Mouse (Mus musculus) cerebellum, adult 9-11 months (tissue): ENCODE results near the gene Pnpo.

Experiments
- DNase-seq: peaks from one replicate; pipeline ENCODE4 v3.0.0; 2022

Pnpo gene

GRCm38 (mm10) chr11:96935872-96936650 lies 7.7 kb downstream of the Pnpo start:
- no peak for DNase-seq

GRCm38 (mm10) chr11:96934921-96935356 lies 8.8 kb downstream of the Pnpo start:
- DNase-seq, result peak; percentile 9

DNA sequence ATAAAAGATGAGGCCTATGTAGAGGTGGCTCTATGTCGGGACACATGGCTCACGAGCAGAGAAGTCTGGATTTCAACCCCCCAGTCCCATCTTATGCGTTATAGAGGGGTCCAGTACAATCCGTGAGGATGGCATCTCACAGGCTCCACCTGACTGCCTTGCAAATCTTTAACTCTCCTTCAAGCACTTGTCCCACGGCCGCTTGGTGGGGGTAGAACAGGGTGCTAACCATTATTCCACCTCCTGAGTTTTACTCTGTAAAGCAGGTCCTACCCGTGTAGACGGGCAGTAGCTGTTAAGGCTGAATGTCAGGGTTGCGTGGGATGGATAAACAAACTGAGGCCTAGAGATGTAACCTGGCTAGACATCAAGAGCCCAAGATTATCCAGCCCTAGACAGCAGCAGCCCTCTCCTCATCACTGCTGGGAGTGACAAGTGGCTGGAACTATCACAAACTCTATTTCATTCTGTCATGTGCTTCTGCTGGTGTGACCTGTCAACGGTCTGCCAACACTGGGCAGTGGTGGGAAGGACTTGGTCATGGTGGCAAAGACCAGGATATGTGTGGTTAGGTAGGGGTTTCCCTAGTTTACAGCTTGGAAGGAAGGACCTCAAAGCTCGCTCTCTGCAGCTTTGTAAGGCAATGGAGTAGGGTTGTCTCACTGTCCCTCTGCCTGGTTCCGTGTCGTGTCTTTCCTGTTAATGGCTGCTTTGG lies 10.1 kb downstream of the Pnpo start:
- no peak for DNase-seq

- peak; percentile 3 for DNase-seq
Observed at GRCm38 (mm10) chr11:96931327-96932062, 12.3 kb downstream of the Pnpo start.

DNA sequence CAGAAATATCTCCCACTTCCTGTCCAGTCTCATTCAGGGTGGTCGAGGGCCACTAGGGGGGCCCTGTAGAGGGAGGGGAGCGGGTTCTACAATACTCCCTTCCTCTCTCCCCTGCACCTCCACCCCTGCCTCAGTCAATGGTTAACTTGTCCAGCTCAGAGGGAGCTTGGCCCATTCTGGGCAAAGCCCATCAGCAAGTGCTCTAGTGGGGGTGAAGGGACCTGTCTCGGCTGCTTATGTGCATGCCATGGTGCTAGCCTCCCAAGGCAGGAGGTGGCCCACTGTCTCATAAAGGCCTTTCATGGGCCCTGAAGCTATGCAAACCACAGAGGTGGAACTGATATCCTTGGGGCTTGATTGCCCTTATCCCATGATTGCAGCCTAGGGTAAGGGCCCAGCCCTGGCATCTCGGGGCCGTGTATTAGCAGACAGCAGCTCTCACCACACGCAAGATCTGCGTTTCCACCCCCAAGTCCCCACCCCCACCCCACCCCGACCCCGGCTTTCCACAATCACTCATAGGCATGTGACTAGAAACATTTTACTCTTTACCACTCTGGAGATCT lies 13.9 kb downstream of the Pnpo start:
- DNase-seq, result no peak

- peak; percentile 5 for DNase-seq
Observed at GRCm38 (mm10) chr11:96929096-96929765, 14.6 kb downstream of the Pnpo start.

DNA sequence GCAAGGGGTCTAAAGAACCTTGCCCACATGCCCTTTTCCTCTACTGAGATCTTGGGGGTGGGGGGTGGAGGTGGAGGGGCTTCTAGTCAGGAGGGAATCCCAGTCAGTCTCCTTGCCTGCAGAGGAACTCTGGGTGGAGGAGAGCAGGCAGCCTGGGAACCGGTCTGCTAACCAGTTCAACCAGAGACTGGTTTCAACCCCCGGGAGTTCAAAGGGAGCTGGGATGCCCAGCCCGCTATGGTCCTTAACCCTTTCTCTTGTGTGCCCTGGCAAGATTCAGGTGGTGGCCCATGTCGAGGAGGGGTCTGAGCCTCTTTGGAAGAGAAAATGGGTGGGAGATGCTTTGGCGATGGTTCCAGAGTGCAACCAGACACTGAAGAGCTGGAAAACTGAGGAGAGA lies 15.1 kb downstream of the Pnpo start:
- no peak for DNase-seq

GRCm38 (mm10) chr11:96928088-96928487 lies 15.7 kb downstream of the Pnpo start, which contains the start of gene Prr15l:
Gene Prr15l (plus strand): TSS chr11:96928104.
- no peak for DNase-seq

DNA sequence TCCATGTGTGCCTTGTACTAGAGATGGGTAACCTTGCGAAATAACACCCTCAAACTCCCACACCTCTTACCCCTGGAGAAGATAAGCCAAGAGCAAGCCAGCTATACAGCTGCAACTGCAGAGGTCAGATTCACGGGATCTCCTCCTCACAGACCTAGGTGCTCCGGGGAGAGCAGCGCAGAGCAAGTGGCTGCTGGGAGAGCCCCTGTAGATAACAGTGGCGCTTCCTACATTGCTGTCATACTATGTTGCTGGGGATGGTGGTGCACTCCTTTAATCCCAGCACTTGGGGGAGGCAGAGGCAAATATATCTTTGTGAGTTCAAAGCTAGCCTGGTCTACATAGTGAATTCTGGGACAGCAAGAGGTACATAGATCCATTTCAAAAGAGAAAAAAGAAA lies 17.2 kb downstream of the Pnpo start:
- no peak for DNase-seq

- DNase-seq, result no peak
Observed at GRCm38 (mm10) chr11:96925469-96926148, 18.2 kb downstream of the Pnpo start.

GRCm38 (mm10) chr11:96924861-96925260 lies 18.9 kb downstream of the Pnpo start:
- no peak for DNase-seq

DNA sequence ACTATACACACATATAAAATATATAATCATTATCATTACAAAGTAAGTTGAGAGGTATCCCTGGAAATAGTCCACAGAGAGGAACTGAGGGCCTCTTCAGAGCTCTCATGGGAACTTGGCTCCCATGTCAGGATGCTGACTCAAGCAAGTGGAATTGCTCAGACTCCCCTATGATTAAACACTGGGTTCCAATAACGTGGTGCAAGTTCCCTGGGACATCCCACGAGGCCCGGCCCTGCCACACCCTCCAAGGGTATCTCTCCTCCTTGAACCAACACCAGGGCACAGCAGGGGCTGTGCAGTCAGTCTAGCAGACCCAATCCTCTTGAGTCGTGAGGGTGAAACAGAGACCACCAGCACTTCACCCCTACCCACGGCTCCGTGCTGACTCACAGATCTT lies 24.8 kb downstream of the Pnpo start:
- no peak for DNase-seq

GRCm38 (mm10) chr11:96917415-96917814 lies 26.4 kb downstream of the Pnpo start:
- no peak for DNase-seq

DNA sequence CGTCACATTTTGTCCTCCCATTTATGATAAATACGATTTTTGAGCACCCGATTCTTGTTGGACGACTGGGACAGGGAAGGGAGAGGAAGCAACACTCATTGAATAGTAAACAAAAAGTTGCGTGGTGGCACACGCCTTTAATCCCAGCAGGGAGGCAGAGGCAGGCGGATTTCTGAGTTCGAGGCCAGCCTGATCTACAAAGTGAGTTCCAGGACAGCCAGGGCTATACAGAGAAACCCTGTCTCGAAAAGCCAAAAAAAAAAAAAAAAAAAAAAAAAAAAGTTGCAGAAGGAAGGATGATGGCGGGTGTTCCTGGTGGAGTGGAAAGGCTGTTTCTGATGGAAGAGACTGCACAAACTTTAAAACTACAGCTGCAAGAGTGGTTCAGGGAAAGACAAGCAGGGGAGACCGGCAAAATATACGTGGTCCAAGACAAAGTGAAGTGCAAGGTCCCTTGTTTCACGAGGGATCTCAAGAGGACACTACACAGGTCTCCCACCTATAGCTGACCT lies 26.8 kb downstream of the Pnpo start:
- DNase-seq, result no peak

DNA sequence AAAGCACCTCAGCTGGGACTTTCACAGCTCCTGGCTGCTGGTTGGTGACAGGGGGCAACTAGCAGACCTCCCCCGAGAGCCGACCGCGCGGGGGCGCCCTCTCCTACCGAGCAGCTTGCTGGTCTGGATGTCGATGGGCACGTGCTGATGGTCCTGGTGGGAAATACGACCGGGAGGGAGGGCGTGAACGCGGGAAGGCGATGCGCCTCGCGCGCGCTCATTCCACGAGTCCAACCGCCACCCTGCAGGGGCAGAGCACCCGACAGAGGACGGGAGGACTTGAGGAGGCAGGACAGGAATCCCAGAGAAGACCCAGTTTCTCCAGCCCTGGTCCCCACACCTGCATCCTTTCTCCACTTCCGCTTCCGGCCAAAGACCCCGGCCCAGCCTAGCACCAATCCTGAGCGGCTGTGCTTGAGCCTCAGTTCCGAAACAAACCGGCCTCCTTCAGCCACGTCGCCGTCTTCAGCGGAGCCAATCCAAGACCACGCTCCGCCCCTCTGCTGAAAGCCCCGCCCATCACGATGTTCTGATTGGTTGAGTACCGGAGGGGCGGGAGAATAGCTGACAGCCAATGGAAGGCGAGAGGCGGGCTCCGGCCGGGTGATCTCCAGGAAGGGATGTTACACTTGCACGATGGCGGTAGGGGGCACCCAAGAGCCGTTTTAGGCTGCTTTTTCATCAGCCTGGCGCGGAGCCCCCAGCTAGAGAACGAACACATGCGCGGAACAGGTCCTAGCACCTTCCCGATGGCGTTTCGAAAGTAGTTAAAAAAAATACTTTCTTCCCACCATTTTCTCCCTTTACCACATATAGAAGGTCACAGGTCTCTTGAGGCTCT lies 27.5 kb downstream of the Pnpo start, which contains the start of gene Cdk5rap3:
Cdk5rap3 (minus strand) TSS at position 453 of the 841 bp plus-strand sequence.
- peak; percentile 99 for DNase-seq

- DNase-seq, result no peak
Observed at GRCm38 (mm10) chr11:96912682-96913081, 31.1 kb downstream of the Pnpo start.

GRCm38 (mm10) chr11:96910003-96910402 lies 33.8 kb downstream of the Pnpo start:
- DNase-seq, result peak; percentile 81

DNA sequence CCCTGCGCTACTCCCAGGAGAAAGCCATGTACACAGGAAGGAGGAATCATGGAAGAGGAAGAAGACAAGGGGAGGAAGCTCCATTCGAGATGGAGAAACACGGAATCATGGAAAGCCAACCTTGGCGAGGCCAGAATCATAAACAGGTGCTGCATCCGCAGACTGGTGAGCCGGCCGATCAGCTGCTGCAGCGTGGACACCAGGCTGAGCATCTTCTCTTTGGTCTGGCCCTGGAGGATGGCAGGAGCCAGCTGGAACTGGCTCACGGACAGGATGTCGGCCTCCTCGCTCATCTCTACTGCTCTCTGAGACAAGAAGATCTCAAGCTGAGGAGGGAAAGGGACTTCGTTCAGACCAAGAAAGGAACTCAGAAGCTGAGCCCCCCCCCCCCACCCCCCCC lies 35.2 kb downstream of the Pnpo start:
- no peak for DNase-seq

DNA sequence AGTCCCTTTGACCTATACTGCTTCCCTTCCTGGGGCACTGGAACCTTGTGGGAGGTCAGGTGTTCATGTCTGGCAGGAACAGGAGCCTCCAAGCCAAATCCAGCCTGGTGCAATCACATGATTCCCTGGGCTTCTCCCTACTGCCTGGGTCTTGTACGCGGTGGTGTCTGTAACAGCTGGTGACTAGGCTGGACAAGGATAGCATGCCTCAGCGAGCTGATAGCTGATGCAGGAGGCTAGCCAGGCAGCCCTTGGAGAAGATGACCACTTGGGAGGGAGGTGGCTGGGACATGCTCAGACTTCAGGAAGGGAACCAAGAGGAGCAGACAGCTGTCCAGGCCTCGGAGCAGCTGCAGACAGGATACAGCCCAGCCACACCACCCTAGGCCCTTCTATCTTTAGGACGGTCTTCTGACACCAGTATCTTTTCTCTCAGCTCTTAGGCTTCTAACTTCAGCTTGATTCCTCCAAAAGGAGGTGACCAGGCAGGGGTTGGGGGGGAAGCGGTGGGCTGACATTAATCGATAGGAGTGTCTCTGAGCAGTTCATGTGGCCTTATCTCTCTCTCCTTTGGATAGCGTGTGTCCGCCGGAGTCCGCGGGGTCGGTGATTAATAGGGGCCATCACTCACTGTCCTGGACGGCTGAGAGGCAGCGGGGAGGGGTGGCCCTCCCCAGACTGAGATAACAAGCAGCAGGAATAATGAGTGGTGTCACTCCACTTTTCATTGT lies 37.2 kb downstream of the Pnpo start:
- DNase-seq, result no peak
